Mouse (Mus musculus) granulocyte monocyte progenitor cell, adult 5-6 weeks (primary cell): Measurements from ENCODE around the gene Gja5. TPM values are rescaled to one million over a fixed set of nuclear protein-coding genes. Genes with fewer than 3 reads are reported as not detected.

Source experiments
- ATAC-seq: replicated peaks from 2 replicates; pipeline ENCODE4 v1.8.0; 2016; ENCODE audit warnings: mild to moderate bottlenecking, moderate TSS enrichment, inconsistent platforms; ENCODE audit not compliant: poor library complexity, severe bottlenecking
- total RNA-seq, 2 experiments: library from RNA; stranded (forward) in 1 of 2; stranded (reverse) in 1 of 2; fragments of 200-712, 200-1000 nt in 1 of 2; fragments of >200 nt in 1 of 2; fragmentation: Nextera tagmentation in 1 of 2; gene quantifications; 2 replicates each; pipeline ENCODE4 v1.2.3; 2014 to 2017

Gene Gja5
- not detected in 2 replicates for total RNA-seq (2014; fragmentation: Nextera tagmentation)
- 0.15 TPM in 1 of 2 replicates, not detected in the other for total RNA-seq (2017)

DNA sequence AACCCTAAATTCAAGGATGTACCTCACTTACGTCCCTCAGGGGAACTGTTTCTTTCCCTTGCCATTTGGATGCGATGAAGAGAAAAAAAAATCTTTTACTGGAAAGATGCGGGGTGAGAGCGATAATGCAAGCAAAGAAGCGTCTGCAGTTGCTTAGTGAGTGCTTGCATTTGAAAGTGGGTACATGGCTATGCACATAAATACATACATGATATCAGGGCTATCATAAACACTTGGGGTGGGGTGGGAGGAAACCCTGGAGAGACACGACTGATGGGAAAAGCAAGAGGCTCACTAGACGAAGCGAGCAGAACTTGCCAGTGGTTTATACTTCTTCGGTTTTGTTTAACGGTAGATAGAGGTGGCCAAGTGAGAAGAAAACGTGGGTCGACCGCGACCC, at the start of gene Gja5:
Gene Gja5 (plus strand): TSS at position 301 of the 400 bp plus-strand sequence.
- ATAC-seq, result no peak

DNA sequence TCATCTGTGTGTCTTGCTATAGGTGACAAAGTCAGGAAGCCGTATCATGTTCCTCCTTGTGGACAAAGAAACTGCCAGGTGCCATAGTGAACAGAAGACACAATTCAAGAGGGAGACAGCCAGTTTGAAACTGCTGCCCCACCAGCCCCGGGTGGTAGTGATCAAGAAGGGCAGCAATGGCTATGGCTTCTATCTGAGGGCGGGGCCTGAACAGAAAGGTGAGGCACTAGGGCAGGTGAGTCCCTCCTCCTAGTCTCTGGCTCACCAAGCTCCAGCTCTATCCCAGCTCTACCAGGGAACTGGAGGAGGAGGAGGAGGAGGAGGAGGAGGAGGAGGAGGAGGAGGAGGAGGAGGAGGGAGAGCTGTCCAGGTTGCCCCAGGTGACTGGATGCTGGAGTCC, 48.7 kb upstream of the Gja5 start:
- no peak for ATAC-seq

DNA sequence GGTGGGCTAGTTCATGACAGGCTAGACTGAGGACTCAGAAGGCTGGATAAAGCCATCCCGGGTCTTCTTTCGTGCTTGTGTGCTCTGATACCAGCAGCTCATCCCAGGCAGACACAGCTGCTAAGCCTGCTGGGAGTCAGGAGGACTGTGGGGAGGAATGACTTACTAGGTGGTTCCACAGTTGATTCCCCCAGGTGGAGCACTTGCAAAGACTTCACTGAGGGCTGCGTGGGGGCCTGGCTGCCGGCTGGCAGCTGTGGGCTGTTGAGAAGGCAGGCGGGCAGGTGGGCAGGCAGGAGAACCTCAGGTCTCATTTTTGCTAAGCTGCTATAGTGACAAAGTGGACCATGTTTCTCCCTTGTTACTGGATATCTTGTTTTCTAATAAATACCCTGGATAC, 44.0 kb upstream of the Gja5 start:
- no peak for ATAC-seq

- ATAC-seq, result no peak
Observed at GRCm38 (mm10) chr3:96867863-96868262, 36.6 kb upstream of the Gja5 start.

DNA sequence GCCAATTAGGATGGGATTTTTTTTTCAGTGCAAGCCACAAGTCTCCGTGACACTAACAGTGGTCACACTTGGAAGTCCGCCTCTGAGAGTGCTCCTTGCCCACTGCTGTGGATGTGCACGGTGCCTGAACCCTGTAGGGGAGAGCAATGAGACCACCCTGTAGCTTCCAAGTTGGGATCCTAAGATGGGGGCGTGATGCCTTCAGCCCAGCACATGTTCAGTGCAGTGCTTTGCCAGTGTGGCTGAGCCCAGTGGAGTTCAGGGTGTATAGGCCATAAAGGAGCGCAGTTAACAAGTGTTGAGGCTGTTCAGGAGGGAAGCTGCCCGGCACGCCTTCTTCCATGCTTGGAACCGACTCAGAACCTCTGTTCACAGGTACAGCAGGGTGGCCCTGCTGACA, 35.9 kb upstream of the Gja5 start:
- ATAC-seq, result no peak

DNA sequence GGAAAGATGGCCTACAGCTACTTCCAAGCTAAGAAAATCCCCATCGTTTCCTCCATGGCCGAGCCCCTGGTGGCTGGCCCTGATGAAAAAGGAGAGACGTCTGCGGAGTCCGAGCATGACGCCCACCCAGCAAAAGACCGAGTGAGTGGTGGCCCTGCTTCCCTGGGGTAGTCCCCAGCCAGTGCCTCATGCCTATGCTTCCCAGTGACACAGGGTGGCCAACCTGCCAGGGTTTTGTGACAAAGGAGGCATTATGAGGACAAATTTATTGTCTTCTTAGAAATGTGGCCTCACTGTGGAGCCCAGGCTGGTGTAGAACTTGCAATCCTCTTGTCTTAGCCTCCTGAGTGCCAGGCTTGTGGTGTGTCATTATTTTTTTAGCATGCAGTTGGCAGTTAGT, 35.4 kb upstream of the Gja5 start:
- no peak for ATAC-seq

DNA sequence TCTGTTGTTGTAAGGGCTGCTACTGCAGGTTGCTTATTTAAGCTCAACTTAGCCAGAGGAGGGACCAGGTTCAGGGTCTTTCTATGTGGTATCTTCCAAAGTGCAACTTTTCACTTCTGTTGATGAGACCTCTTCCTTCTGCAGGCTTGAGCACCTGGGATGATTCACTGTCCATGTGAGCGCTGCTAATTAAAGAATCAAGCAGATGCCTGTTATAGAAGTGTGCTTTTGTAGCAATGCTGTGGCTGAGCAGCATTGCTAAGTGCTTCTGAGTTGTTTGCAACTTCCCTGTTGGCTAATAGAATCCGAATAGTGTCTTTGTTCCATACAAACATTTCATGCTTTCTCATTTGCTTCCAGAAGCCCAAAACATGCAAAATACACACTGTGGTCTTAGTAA, 34.2 kb upstream of the Gja5 start:
- no peak for ATAC-seq

DNA sequence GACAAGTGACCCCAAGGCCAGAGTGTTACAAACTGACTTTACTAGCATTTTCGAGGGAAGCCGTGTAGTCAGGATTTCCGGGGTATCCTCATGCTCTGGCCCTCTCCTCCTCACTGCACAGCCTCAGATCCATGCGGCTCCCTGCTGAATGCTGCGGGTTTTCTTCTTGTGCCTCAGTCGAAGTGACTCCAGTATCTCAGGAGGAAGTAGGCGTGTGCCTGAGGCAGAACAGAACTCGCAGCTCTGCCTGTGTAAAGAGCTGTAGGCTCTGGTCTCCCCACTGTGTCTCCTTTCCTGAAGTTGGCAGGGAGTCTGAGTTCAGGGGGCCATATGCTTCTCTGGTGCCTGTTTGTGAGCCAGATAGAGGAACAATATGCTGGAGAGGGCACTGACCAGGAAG, 33.4 kb upstream of the Gja5 start:
- no peak for ATAC-seq

DNA sequence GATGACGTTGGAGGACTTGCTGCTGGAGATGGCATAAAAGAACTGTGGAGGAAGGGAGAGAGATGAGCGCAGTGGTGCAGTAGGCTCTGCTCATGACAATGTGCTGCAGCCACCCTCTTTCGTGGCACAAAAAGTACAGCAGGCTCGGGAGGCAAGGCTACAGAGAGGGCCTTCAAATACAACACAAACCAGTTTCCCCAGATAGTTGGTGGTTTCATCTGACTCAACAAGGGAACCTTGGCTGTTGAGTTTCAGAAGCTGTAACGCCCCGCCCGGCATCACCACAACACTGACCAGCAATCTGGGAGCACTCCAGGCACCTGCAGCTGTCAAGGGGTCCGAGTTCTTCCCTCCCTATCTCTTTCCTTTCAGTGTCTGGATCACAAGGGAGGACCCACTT, 32.0 kb upstream of the Gja5 start:
- ATAC-seq, result no peak

GRCm38 (mm10) chr3:96874808-96875571, 29.5 kb upstream of the Gja5 start:
- ATAC-seq, result no peak

DNA sequence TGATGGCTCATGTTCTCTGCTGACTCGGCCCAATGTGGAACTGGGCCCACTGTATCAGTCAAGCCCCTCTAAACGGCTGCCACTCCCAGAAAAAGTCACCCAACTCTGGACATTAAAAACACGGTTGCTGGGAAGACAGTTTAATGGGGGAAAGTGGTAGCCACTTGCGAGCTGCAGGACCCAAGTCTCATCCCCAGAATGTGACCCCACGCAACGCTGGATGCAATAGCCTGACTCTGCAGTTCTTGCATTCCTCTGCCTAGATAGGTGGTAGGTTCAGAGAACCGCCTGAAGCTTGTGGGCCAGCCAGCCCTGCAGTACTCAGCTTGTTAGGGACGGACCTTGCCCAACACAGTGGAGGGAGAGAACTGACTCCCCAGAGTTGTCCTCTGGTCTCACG, 25.0 kb upstream of the Gja5 start:
- no peak for ATAC-seq

DNA sequence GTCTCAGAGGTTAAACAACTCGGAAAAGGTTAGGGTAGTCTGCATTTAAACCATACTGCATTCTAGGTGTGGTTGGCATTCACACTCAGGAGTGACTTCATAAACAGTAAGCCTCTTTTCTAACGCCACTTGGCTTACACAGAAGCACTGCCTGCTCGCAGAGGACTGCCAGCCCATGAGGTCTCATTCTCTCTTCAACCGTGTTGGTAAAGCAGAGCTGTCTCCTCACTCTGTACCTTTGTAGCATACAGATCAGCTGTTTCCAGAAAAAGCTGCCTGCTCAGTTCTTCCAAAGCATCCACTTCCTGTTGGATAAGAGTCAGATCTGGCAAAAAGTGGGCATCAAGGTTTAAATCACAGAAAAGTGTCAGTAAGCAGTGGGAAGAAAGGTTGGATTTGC, 24.1 kb upstream of the Gja5 start:
- ATAC-seq, result no peak

DNA sequence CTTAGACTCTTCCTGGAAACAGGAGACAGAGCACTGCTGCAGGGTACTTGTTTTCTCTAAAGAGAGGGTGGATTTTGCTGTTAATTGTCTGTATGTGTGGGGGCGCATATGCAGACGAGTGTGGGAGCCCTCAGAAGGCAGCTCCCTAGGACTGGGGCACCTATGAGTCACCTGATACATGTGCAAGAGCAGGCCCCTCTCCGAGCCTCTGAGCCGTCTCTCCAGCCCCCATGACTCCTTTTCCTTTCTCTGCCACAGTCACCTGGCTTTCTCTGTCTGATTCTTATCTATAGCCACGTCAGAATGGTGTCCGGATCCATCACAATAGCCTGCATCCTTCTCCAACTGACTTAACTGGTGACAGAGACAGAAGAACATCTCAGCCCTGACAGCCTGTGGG, 22.9 kb upstream of the Gja5 start:
- no peak for ATAC-seq

DNA sequence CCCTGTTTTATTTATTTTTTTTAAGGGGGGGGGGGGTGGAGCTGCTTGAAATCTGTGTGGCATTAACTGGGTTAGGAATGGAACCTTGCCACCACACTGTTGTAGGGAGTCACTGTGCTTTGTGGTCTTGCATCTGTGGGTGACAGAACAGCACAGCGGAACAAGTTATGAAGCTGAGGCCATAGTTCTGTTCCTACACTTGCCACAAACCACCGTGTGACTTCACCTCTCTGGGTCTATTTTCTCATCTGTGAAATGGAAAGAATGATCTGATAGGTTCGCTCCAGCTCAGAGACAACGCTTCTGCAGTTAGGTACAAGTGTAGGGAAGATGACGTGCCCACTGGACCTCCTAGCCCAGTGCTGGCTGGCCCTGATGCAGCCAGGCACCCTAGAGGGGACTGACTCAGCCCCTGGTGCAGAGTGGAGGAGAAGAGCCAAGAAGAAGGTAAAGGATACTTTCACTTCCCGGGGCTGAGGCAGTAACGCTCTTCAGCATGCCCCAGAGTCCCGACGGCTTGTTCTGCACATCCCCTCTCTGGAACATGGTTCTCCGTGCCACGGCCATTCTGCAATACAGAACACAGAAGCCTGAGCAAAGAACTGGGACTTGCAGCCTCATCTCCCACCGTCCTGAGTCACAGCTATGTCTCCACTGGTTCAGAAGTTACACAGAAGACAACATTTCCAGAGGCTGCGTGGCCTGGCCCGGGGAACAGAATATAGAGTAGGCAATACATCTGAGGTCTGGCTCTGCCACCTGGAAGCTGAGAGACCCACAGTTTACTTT, 22.2 kb upstream of the Gja5 start:
- no peak for ATAC-seq

DNA sequence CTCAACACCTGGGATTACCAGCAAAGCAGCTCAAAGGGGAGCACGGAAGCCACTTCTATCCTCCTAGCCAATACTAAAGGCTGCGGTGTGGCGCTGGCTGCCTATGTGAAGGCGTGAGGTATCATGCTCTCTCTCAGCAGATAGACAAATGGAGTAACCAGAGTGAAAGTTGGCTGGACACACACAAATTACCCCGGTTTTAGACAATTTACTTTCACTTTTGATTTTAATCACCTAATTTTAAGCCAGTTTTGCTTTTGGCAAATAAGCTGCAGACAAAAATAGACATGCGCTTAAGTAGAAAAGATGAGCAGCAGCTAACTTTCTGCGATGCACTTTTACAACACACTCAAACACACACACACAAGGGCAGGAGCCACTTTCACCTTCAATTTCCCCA, 20.8 kb upstream of the Gja5 start:
- no peak for ATAC-seq

GRCm38 (mm10) chr3:96902336-96902999, 2.0 kb upstream of the Gja5 start:
- no peak for ATAC-seq

DNA sequence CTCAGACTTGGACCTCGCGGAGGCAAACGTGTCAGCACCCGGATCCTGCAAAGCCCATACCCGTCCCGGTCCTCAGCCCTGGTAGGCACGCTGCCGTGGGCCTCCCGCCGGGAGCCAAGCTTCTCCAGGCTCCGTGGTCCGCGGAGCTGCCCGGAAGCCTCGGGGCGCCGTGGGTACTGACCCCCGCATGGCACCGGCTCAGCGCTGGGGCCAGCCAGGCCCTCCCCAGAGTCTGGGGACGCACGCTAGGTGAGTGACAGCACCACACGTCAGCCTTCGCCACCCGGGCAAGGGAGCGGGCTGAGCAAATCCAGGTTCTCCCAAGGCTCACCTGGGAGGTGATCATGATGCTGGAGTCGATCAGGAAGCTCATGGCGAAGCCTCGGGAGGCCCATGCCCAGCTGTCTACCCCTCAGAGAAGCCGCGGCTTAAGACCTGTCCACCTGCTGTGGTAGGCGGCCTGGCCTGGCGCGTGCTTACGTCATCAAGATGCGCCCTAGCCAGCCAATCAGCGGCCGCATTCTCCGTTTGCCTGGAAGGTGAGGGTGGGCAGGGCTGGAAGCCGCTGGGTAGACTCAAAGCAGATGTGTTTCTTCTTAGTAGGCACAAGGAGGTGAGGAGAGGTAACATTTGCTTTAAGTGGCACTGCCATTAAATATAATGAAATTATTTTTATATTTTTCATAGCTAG, 503 bp downstream of the Gja5 start, which contains the start of gene Gpr89:
Gene Gpr89 (minus strand): TSS at position 496 of the 691 bp plus-strand sequence.
- ATAC-seq, result peak; percentile 97

GRCm38 (mm10) chr3:96905592-96905991, 1.1 kb downstream of the Gja5 start:
- no peak for ATAC-seq

GRCm38 (mm10) chr3:96920991-96921390, 16.5 kb downstream of the Gja5 start:
- no peak for ATAC-seq

DNA sequence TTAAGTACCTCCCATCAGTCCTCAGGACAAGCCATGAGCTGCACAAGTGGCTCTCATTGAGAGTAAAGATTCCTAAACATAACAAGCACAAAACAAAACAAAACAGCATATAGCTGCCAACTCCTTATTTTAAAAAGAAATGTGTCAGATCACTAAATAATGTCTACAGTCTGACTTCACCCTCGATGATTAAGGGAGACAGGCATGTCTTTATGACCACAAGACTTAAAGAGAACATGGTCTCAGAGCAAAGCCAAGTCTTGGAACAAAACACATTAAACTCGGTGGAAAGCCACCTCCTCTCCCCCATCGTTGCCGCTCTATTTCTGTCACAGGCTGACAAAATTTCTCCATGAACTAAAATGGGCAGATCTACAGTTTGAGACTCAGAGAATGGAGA, 20.1 kb downstream of the Gja5 start:
- ATAC-seq, result no peak

GRCm38 (mm10) chr3:96925920-96926319, 21.4 kb downstream of the Gja5 start, which contains the start of gene Gja8:
TSS of gene Gja8 (minus strand) at chr3:96926020.
- no peak for ATAC-seq
